Mouse (Mus musculus) right cerebral cortex, adult 2 months (tissue): Measurements from ENCODE around the gene Rnh1.
A peak's percentile ranks its signal among the peaks of the same experiment; 100 is the strongest.

Experiments used
- DNase-seq, 2 experiments: peaks; one replicate each; pipeline ENCODE4 v3.0.0; 2021 to 2022; ENCODE audit warnings: low spot score in 2 of 2

The Rnh1 gene

DNA sequence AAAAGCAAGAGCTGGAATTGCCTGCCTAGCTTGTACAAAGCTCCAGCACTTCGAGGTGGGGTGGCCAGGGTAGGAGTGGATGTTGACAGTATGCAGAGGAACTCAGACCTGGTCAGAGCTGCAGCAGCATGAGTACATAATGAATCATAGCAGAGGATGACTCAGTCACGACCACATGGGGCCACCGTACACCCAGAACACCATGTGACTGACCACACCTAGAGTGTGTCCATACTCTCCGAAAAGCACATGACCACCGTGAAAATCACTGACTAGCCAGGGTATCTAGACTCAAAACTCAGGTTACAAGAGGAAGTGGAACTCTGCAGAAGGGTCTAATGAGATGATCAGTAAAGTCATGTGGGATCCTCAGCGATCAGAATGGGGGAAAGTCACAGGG lies 7.8 kb downstream of the Rnh1 start:
- peak; percentile 17 to 42 for DNase-seq

DNA sequence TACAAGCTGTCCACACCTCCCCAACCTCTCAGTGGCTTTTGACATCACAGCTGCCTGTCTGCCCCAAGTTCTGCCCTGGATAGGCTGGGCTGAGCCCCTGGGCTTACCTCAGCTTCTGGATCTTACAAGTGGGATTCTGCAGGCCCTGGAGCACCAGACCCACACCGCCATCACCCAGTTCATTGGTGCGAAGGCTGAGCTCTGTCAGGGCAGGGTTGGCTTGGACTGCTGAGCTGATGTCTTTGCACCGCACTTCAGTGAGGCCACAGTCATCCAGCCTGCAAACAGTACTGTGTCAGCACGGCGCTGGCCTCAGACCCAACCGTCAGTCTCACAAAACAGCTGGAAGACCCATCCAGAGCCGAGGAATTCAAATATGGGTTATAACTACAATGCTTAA lies 8.3 kb downstream of the Rnh1 start:
- no peak for DNase-seq

- DNase-seq = no peak
These were observed 17.3 kb downstream of the Rnh1 start for GRCm38 (mm10) chr7:141155362-141155761.

- no peak for DNase-seq
These were observed 24.0 kb downstream of the Rnh1 start for GRCm38 (mm10) chr7:141148639-141149038.

GRCm38 (mm10) chr7:141147044-141147443 lies 25.6 kb downstream of the Rnh1 start:
- DNase-seq = no peak

DNA sequence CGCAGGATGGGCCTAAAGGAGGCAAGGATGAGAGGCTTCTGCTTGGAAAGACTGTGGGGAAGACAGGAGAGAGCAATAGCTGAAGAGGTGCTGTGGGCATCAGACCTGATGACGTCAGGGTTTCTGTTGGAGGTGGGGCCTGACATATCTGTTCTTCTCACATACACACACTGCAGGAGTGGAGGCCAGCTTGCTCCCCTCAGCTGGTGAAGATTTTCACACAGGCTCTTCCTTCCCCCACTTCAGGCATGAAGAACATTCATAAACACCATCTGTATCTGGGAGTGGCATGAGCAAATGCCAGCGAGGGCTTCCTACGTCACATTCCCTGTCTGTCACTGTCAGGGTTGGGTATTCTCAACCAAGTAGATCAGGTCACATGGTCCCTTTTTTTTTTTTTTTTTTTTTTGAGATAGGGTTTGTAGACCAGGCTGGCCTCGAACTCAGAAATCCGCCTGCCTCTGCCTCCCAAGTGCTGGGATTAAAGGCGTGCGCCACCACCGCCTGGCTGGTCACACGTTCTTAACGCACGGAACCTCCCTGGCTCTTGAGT lies 26.5 kb downstream of the Rnh1 start:
- DNase-seq = no peak

DNA sequence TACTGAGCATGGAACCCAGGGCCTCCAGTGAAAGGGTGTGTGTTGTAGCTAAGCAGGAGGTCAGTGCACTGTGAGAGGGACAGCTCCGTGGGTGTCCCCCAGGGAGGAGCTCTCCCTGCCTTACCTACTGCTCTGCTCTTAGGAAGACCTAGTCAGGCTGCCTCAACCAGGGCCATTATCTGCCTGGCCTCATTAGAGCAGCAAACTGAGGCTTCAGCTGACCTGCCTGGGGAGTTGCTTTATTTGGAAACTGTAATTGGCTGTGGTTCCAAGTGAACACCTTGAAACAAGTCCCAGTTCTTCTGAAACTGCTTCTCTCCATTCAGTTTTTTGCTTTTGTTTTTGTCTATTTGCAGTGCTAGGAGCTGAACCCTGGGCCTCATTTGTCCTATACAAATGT lies 27.3 kb downstream of the Rnh1 start:
- DNase-seq = no peak

GRCm38 (mm10) chr7:141144650-141145049 lies 28.0 kb downstream of the Rnh1 start:
- DNase-seq = no peak

- no peak for DNase-seq
These were observed 28.8 kb downstream of the Rnh1 start for GRCm38 (mm10) chr7:141143861-141144260.

GRCm38 (mm10) chr7:141143112-141143511 lies 29.5 kb downstream of the Rnh1 start:
- DNase-seq = no peak

DNA sequence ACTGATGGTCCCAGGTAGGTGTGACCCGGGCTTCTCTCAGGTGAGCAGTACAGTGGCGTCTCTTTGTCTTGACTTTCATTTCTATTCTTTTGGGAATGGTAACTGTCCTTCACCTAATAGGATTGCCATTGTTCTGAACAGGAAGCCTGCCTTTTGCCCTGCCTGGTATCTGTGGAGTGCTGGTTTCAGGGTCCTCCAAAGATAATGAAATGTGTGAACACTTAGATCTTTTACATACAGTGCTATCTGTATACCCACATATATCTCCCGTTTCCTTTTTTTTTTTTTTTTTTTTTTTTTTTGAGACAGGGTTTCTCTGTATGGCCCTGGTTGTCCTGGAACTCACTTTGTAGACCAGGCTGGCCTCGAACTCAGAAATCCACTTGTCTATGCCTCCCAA lies 31.3 kb downstream of the Rnh1 start:
- DNase-seq = no peak

DNA sequence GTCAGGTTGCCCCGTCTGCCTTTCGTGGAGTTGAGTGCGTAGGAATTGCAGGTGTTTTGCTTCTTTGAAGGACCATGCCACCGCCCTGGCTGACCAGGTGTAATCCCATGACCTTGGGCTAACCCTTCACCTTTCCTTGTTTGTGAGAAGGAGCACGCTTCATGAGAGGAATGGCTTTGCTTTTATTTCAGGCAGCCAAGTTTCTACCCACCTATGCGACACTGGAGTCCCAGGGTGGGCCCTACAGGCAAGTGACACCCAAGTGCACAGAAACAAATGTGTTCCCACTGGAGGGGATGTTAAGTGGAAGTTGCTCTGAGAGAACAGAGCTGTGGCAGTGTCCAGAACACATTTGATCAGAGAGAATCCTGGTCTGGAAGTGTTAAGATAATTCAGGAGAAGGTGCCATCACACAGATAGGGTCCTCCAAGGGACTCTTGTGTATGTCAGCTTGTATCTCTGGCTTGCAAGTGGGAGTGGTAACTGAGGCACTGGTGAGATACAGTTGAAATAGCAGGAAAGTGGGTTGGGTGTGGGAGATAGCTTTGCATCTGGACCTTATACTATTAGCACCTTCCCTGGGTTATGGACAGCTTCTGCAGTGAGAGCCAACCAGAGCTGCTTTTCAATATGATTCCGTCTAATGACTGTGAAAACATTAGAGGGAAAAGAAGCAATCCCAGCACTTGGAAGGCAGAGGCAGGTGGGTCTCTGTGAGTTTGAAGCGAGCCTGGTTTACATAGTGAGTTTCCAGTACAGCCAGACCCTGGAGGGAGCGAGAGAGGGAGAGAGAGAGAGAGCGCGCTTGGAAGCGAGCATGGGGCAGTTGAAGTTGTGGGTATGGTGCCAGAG lies 40.5 kb downstream of the Rnh1 start:
- no peak for DNase-seq

DNA sequence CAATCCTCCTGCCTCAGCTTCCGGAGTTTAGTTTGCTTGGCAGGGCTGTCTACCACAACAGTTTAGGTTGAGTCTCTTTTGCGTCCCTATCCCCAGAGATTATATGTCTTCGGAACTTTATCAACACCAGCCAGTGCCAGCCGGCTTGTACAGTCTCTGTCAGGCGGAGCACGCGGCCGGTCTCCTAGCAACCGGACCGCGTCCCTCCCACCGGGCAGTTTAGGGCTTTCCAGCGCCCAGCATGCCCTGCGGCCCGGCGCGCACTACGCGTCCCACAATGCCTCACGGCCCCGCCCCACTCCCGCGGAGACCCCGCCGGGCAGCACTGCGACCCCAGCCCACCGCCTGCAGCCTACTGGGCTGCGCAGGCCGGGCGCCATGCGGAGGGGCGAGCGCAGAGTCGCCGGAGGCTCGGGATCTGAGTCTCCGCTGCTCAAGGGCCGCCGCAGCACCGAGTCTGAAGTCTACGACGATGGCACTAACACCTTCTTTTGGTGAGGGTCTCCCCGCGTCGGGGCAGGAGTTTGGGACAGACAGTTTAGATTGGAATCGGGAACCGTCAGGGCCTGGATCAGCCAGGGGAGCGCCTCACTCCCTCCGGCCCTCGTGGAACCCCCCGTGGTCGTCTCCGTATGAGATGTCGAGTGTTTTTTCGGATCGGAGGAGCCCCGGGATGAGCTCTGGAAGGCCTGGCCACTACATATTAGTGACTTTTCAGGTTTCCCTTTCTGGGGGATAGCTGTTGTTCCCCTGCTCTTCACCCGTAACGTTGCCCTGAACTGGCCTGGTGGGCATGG lies 41.4 kb downstream of the Rnh1 start:
- peak; percentile 91 to 94 for DNase-seq

- no peak for DNase-seq
These were observed 49.2 kb downstream of the Rnh1 start for GRCm38 (mm10) chr7:141123517-141123856.

GRCm38 (mm10) chr7:141122689-141123516 lies 49.8 kb downstream of the Rnh1 start:
- peak; percentile 87 for DNase-seq

DNA sequence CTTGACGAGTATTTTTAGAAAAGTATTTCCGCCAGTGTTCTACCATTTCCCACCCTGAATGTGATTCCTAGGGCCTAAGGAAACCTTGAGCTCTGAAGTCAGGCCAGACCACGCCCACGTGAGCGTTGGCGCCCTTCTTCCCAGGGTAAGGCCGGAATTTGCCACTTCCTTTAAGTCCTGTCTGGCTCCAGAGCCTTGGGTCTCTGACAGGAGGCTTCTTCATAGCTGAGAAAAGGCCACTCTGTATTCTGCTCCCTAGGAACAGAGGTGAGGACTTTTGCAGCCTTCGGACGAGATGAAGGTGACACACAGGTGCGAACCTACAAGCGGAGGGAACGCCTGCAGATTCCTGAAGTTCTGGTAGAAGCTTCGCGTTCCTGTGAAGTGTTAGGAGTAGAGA lies 50.4 kb downstream of the Rnh1 start, which contains the start of gene Ptdss2:
Gene Ptdss2, plus strand, starts transcription at position 138 of the 400 bp plus-strand sequence.
- no peak for DNase-seq

DNA sequence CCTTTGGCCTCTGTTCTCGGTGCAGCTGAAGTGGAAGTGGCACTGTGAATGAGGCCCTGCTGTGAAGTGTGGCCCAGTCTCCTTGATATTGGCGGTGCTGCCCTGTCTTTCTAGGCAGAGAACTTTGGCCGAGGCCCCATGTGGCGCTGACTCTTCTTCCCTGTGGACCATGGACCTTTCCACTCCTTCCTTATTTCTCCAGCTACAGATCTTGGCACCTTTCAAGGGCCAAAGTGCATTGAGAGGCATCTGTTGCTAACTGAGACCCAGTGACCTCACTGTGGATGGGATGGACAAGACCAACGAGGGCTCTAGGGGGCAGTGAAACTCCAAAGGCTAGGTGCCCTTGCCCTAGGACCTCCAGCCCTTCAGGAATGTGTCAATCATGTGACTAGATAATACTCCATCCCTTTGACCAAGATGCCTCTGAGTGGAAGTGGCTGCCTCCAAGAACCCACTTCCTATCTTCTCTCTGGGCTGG lies 51.6 kb downstream of the Rnh1 start:
- no peak for DNase-seq

DNA sequence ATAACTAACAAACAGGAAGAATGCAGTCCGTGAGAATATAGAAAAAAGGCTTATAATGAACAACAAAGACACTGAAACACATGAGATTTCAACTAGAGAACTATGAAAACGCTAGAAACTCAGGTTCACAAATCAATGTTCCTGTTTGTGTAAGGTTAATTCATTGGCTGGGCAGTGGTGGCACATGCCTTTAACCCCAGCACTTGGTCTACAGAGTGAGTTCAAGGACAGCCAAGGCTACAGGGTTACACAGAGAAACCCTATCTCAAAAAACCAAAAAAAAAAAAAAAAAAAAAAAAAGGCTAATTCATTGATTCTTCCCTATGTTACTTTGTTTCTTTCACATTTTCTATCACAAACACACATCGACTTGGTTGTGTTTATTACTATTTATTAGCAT lies 52.1 kb downstream of the Rnh1 start:
- no peak for DNase-seq

- DNase-seq = no peak
These were observed 53.2 kb downstream of the Rnh1 start for GRCm38 (mm10) chr7:141119487-141119886.

- no peak for DNase-seq
These were observed 55.0 kb downstream of the Rnh1 start, which contains the start of gene Ano9 for GRCm38 (mm10) chr7:141117636-141118035. Ano9 (minus strand) TSS chr7:141117806.

- no peak for DNase-seq
These were observed 56.8 kb downstream of the Rnh1 start for GRCm38 (mm10) chr7:141115874-141116273.
